Mouse (Mus musculus): Measurements from ENCODE around the gene Tnk2.

Gene Tnk2

GRCm38 (mm10) chr16:32710426-32711070, 66.9 kb downstream of the Tnk2 start:
- DNase-seq (ENCODE audit: low read depth, low spot score): no peak

GRCm38 (mm10) chr16:32712202-32712601, 68.5 kb downstream of the Tnk2 start:
- DNase-seq (ENCODE audit: low read depth, low spot score): no peak

- no peak for DNase-seq (ENCODE audit: low read depth, low spot score)
Observed at GRCm38 (mm10) chr16:32713556-32713955, 69.9 kb downstream of the Tnk2 start.

GRCm38 (mm10) chr16:32715364-32715763, 71.7 kb downstream of the Tnk2 start:
- peak; percentile 42 for DNase-seq (ENCODE audit: low read depth, low spot score)

GRCm38 (mm10) chr16:32723163-32723562, 79.5 kb downstream of the Tnk2 start:
- no peak for DNase-seq (ENCODE audit: low read depth, low spot score)

- DNase-seq (ENCODE audit: low read depth, low spot score): no peak
Observed at GRCm38 (mm10) chr16:32723767-32724166, 80.1 kb downstream of the Tnk2 start.

- DNase-seq (ENCODE audit: low read depth, low spot score): no peak
Observed at GRCm38 (mm10) chr16:32724259-32724658, 80.6 kb downstream of the Tnk2 start.

GRCm38 (mm10) chr16:32726501-32726900, 82.8 kb downstream of the Tnk2 start:
- no peak for DNase-seq (ENCODE audit: low read depth, low spot score)

GRCm38 (mm10) chr16:32728240-32728639, 84.6 kb downstream of the Tnk2 start:
- DNase-seq (ENCODE audit: low read depth, low spot score): no peak

- DNase-seq (ENCODE audit: low read depth, low spot score): no peak
Observed at GRCm38 (mm10) chr16:32728730-32729129, 85.1 kb downstream of the Tnk2 start.
